Mouse (Mus musculus): Measurements from ENCODE around the gene Eef1akmt2. TPM values are rescaled to one million over a fixed set of nuclear protein-coding genes. Genes with fewer than 3 reads are reported as not detected.
A peak's percentile ranks its signal among the peaks of the same experiment; 100 is the strongest.

The Eef1akmt2 gene
- polyA plus RNA-seq, 1 experiment from 2014 or later, result 86.7 TPM

GRCm38 (mm10) chr7:132813416-132814088 is 38.9 kb downstream of the Eef1akmt2 start, which contains the start of gene Fam53b:
Fam53b (minus strand) TSS chr7:132813886.
- Histone ChIP-seq H3K9me3 (ENCODE audit: control insufficient read depth, low read length) (no peaks in the 10 kb centered on the region), H3K27ac (peak within 1 kb of the TSS; percentile 89), H3K4me2 (replicated peaks) (peak within 1 kb of the TSS; percentile 93), H3K4me3 (replicated peaks; ENCODE audit: low read length) (peak within 1 kb of the TSS; percentile 73), H3K4me1 (replicated peaks; ENCODE audit: control insufficient read depth, insufficient read depth, low read length) (peaks cover 38% of the 10 kb centered on the region), H3K27me3 (ENCODE audit: control insufficient read depth, insufficient read depth, low read length) (no peaks in the 10 kb centered on the region), H3K9ac (peak within 1 kb of the TSS; percentile 83), H3K36me3 (replicated peaks; ENCODE audit: control insufficient read depth, insufficient read depth) (no peaks in the 10 kb centered on the region)
- DNase-seq (ENCODE audit: low spot score), result peak; percentile 70
- ATAC-seq (ENCODE audit: low FRiP score), result peak; percentile 65
- WGBS, result under 1% methylated on average over 84 of the region's 85 CpGs

GRCm38 (mm10) chr7:132812619-132813415 is 39.7 kb downstream of the Eef1akmt2 start:
- Histone ChIP-seq H3K4me1 (replicated peaks; ENCODE audit: control insufficient read depth, insufficient read depth, low read length) (peaks cover 43% of the 10 kb centered on the region), H3K9me3 (ENCODE audit: control insufficient read depth, low read length) (no peaks in the 10 kb centered on the region), H3K36me3 (replicated peaks; ENCODE audit: control insufficient read depth, insufficient read depth) (no peaks in the 10 kb centered on the region), H3K4me3 (replicated peaks; ENCODE audit: low read length) (peak overlapping the region; percentile 73), H3K27me3 (ENCODE audit: control insufficient read depth, insufficient read depth, low read length) (no peaks in the 10 kb centered on the region), H3K27ac (peak overlapping the region; percentile 89), H3K4me2 (replicated peaks) (peak overlapping the region; percentile 93), H3K9ac (peak overlapping the region; percentile 83)
- DNase-seq (ENCODE audit: low spot score) (peak; percentile 52), ATAC-seq (ENCODE audit: low FRiP score) (peak; percentile 33; the same call in 1 of the 2 replicates)
- WGBS, result under 1% methylated on average over 59 of the region's 59 CpGs

GRCm38 (mm10) chr7:132811716-132812618 is 40.5 kb downstream of the Eef1akmt2 start:
- peaks cover 51% of the 10 kb centered on the region for H3K4me1 ChIP-seq (replicated peaks; ENCODE audit: control insufficient read depth, insufficient read depth, low read length)
- 13% methylated on average over 23 of the region's 23 CpGs for WGBS
- DNase-seq (ENCODE audit: low spot score), result peak; percentile 50

GRCm38 (mm10) chr7:132810879-132811278 is 41.6 kb downstream of the Eef1akmt2 start:
- Histone ChIP-seq H3K9me3 (ENCODE audit: control insufficient read depth, low read length) (no peaks in the 10 kb centered on the region), H3K4me2 (replicated peaks) (peak overlapping the region; percentile 93), H3K9ac (no peak overlapping the region), H3K27ac (peak overlapping the region; percentile 43; the same call in 1 of the 2 replicates), H3K27me3 (ENCODE audit: control insufficient read depth, insufficient read depth, low read length) (no peaks in the 10 kb centered on the region), H3K4me3 (replicated peaks; ENCODE audit: low read length) (no peak overlapping the region), H3K36me3 (replicated peaks; ENCODE audit: control insufficient read depth, insufficient read depth) (no peaks in the 10 kb centered on the region), H3K4me1 (replicated peaks; ENCODE audit: control insufficient read depth, insufficient read depth, low read length) (peaks cover 62% of the 10 kb centered on the region)
- WGBS, result 59% methylated on average over 1 of the region's 1 CpGs
- DNase-seq (ENCODE audit: low spot score) (peak; percentile 89), ATAC-seq (ENCODE audit: low FRiP score) (no peak)

More at GRCm38 (mm10) chr7:132811716-132812618, 40.5 kb downstream of the Eef1akmt2 start:
- H3K9me3 ChIP-seq (ENCODE audit: control insufficient read depth, low read length), result no peaks in the 10 kb centered on the region
- no peaks in the 10 kb centered on the region for H3K36me3 ChIP-seq (replicated peaks; ENCODE audit: control insufficient read depth, insufficient read depth)
- H3K27ac ChIP-seq, result peak overlapping the region; percentile 89
- H3K9ac ChIP-seq, result peak overlapping the region; percentile 83
- no peak for ATAC-seq (ENCODE audit: low FRiP score)
- H3K4me2 ChIP-seq (replicated peaks), result peak overlapping the region; percentile 93
- no peaks in the 10 kb centered on the region for H3K27me3 ChIP-seq (ENCODE audit: control insufficient read depth, insufficient read depth, low read length)
- peak overlapping the region; percentile 73 for H3K4me3 ChIP-seq (replicated peaks; ENCODE audit: low read length)

- H3K27me3 ChIP-seq (ENCODE audit: control insufficient read depth, insufficient read depth, low read length), result no peaks in the 10 kb centered on the region
- H3K9ac ChIP-seq, result no peak overlapping the region
- no peaks in the 10 kb centered on the region for H3K36me3 ChIP-seq (replicated peaks; ENCODE audit: control insufficient read depth, insufficient read depth)
- 13% methylated on average over 6 of the region's 6 CpGs for WGBS
- H3K4me1 ChIP-seq (replicated peaks; ENCODE audit: control insufficient read depth, insufficient read depth, low read length), result peaks cover 67% of the 10 kb centered on the region
- peak overlapping the region; percentile 43; the same call in 1 of the 2 replicates for H3K27ac ChIP-seq
- peak overlapping the region; percentile 93 for H3K4me2 ChIP-seq (replicated peaks)
- no peak overlapping the region for H3K4me3 ChIP-seq (replicated peaks; ENCODE audit: low read length)
- DNase-seq (ENCODE audit: low spot score) (no peak), ATAC-seq (ENCODE audit: low FRiP score) (no peak)
- no peaks in the 10 kb centered on the region for H3K9me3 ChIP-seq (ENCODE audit: control insufficient read depth, low read length)
Measured at GRCm38 (mm10) chr7:132810368-132810767, 42.1 kb downstream of the Eef1akmt2 start.

- Histone ChIP-seq H3K4me1 (replicated peaks; ENCODE audit: control insufficient read depth, insufficient read depth, low read length) (peaks cover 67% of the 10 kb centered on the region), H3K27me3 (ENCODE audit: control insufficient read depth, insufficient read depth, low read length) (no peaks in the 10 kb centered on the region), H3K27ac (peak overlapping the region; percentile 41), H3K9me3 (ENCODE audit: control insufficient read depth, low read length) (no peaks in the 10 kb centered on the region), H3K4me2 (replicated peaks) (peak overlapping the region; percentile 31), H3K9ac (no peak overlapping the region), H3K36me3 (replicated peaks; ENCODE audit: control insufficient read depth, insufficient read depth) (no peaks in the 10 kb centered on the region), H3K4me3 (replicated peaks; ENCODE audit: low read length) (no peak overlapping the region)
- ATAC-seq (ENCODE audit: low FRiP score), result no peak
- DNase-seq (ENCODE audit: low spot score), result no peak
- 17% methylated on average over 6 of the region's 6 CpGs for WGBS
Measured at GRCm38 (mm10) chr7:132809721-132810120, 42.8 kb downstream of the Eef1akmt2 start.

- ATAC-seq (ENCODE audit: low FRiP score) (peak; percentile 41; the same call in 1 of the 2 replicates), DNase-seq (ENCODE audit: low spot score) (no peak)
- Histone ChIP-seq H3K9me3 (ENCODE audit: control insufficient read depth, low read length) (no peaks in the 10 kb centered on the region), H3K4me3 (replicated peaks; ENCODE audit: low read length) (no peak overlapping the region), H3K27me3 (ENCODE audit: control insufficient read depth, insufficient read depth, low read length) (no peaks in the 10 kb centered on the region), H3K4me1 (replicated peaks; ENCODE audit: control insufficient read depth, insufficient read depth, low read length) (peaks cover 67% of the 10 kb centered on the region), H3K4me2 (replicated peaks) (peak overlapping the region; percentile 31), H3K36me3 (replicated peaks; ENCODE audit: control insufficient read depth, insufficient read depth) (no peaks in the 10 kb centered on the region), H3K9ac (peak overlapping the region; percentile 21), H3K27ac (peak overlapping the region; percentile 63)
- 1% methylated on average over 20 of the region's 20 CpGs for WGBS
Measured at GRCm38 (mm10) chr7:132808841-132809682, 43.4 kb downstream of the Eef1akmt2 start.

GRCm38 (mm10) chr7:132808051-132808796 is 44.2 kb downstream of the Eef1akmt2 start:
- Histone ChIP-seq H3K27ac (peak overlapping the region; percentile 63), H3K4me3 (replicated peaks; ENCODE audit: low read length) (no peak overlapping the region), H3K4me1 (replicated peaks; ENCODE audit: control insufficient read depth, insufficient read depth, low read length) (peaks cover 67% of the 10 kb centered on the region), H3K36me3 (replicated peaks; ENCODE audit: control insufficient read depth, insufficient read depth) (no peaks in the 10 kb centered on the region), H3K9me3 (ENCODE audit: control insufficient read depth, low read length) (no peaks in the 10 kb centered on the region), H3K9ac (peak overlapping the region; percentile 30; the same call in 1 of the 2 replicates), H3K27me3 (ENCODE audit: control insufficient read depth, insufficient read depth, low read length) (no peaks in the 10 kb centered on the region), H3K4me2 (replicated peaks) (peak overlapping the region; percentile 31)
- DNase-seq (ENCODE audit: low spot score) (no peak), ATAC-seq (ENCODE audit: low FRiP score) (no peak)
- WGBS, result 44% methylated on average over 7 of the region's 7 CpGs

Measured in hindbrain, embryonic 14.5 days (tissue).